Mouse (Mus musculus): Measurements from ENCODE around the gene Gm26657. TPM values are rescaled to one million over a fixed set of nuclear protein-coding genes. Genes with fewer than 3 reads are reported as not detected.

Gm26657 gene
- polyA plus RNA-seq (2014; fragmentation: Illumina TruSeq; extraction: RNeasy Lipid Tissue Mini Kit (QIAGEN cat#74804); ENCODE audit: insufficient read depth, low read depth, low replicate concordance) = not detected

GRCm38 (mm10) chr4:56740020-56740485 lies at the start of gene Gm26657:
Gm26657 (plus strand) TSS chr4:56740070.

GRCm38 (mm10) chr4:56741041-56741493 lies 1.2 kb downstream of the Gm26657 start, which contains the start of gene Actl7b:
Actl7b (minus strand) TSS chr4:56741443.

GRCm38 (mm10) chr4:56743363-56744195 lies 3.7 kb downstream of the Gm26657 start, which contains the start of gene Actl7a:
Actl7a (plus strand) TSS chr4:56743413.

Other genes starting within 250 kb of the Gm26657 start
- not detected for gene Actl7b, start 1.4 kb downstream of the Gm26657 start, polyA plus RNA-seq (2014; fragmentation: Illumina TruSeq; extraction: RNeasy Lipid Tissue Mini Kit (QIAGEN cat#74804); ENCODE audit: insufficient read depth, low read depth, low replicate concordance)
- not detected for gene Actl7a, start 3.3 kb downstream of the Gm26657 start, polyA plus RNA-seq (2014; fragmentation: Illumina TruSeq; extraction: RNeasy Lipid Tissue Mini Kit (QIAGEN cat#74804); ENCODE audit: insufficient read depth, low read depth, low replicate concordance)
- 14.8 TPM for gene Elp1, start 62.3 kb downstream of the Gm26657 start, polyA plus RNA-seq (2014; fragmentation: Illumina TruSeq; extraction: RNeasy Lipid Tissue Mini Kit (QIAGEN cat#74804); ENCODE audit: insufficient read depth, low read depth, low replicate concordance)
- gene Fam206a, start 62.3 kb downstream of the Gm26657 start, polyA plus RNA-seq (2014; fragmentation: Illumina TruSeq; extraction: RNeasy Lipid Tissue Mini Kit (QIAGEN cat#74804); ENCODE audit: insufficient read depth, low read depth, low replicate concordance) = 2.8 TPM
- 7.1 TPM for gene Ctnnal1, start 125.1 kb downstream of the Gm26657 start, polyA plus RNA-seq (2014; fragmentation: Illumina TruSeq; extraction: RNeasy Lipid Tissue Mini Kit (QIAGEN cat#74804); ENCODE audit: insufficient read depth, low read depth, low replicate concordance)
- gene Tmem245, start 207.4 kb downstream of the Gm26657 start, polyA plus RNA-seq (2014; fragmentation: Illumina TruSeq; extraction: RNeasy Lipid Tissue Mini Kit (QIAGEN cat#74804); ENCODE audit: insufficient read depth, low read depth, low replicate concordance) = 5.2 TPM